Mouse (Mus musculus): Measurements from ENCODE around the gene Arf1.

Gene Arf1

DNA sequence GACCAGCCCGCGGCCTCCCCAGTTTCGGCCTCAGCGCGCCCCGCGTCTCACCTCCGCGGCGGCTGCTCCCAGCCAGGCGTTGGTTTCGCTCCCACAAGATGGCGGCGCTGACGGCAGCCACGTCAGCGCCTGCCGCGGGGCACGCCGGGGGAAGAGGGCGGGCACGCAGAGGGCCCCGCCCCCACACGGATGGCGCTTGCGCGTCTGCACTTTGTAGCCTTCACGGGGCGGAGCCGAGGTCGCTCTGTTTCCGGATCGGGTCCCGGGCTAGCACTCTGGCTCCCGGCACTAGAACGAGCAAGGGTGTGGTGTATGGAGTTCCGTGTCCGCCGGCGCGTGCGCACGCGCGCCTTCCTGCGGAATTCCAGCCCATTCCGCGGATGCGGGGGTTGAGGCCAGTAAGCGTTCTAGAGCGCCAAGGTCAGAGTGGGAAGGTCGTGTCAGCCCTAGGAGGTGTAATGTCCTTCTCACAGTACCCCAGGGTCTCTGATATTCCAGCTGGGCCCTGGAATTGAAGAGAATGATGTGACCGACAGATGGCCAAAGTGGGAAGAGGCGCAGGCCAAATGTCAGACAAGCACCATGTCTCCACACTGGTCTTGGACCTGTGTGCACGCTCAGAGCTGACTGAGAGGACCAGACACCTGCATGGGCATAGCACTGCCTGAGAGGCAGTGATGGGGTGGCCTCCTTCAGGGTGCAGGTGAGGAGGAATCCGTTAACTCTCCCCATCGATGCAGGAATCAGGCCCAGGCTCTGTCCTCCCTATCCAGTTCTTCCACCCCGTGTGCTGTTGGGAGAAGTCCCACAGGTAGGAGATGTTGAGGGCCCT is at the start of gene Arf1:
TSS of gene Arf1 (minus strand) at position 149 of the 832 bp plus-strand sequence.
- CTCF ChIA-PET = no interaction called here

DNA sequence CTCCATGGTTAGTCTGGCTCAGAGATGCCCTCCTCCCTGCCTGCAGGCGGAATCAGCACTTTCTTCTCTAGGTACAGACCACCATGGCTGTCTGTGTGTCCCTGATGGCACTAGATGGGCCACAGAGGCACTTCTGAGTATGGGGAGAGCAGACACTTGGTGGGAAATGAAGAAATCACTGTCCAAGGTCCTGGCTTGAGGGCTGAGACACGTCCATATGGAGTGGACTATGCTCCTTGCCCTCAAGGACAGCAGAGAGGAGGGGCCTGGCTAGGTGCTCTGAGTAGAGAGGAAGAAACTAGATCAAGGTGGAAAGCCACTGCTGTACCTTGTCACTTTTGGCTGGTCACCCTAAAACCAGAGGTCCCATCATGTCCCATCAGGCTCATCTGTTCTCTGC is 48.8 kb upstream of the Arf1 start:
- CTCF ChIA-PET = no interaction called here

DNA sequence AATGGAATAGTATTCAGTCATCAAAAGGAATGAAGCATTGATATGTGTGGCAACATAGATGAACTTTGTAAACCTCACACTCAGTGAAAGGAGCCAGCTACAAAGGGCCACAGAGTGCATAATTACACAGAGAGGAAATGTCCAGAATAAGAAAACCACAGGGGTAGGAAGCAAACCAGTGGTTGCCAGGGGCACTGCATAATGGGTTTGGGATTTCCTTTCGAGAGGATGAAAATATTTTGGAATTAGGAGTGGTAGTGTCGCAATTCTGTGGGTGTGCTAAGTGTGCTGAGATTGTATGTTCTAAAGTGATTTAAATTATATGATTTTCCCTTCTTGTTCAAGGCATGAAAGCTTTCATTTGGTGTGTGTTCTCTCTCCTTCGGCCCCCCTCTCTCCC is 46.1 kb upstream of the Arf1 start:
- CTCF ChIA-PET = no interaction called here

DNA sequence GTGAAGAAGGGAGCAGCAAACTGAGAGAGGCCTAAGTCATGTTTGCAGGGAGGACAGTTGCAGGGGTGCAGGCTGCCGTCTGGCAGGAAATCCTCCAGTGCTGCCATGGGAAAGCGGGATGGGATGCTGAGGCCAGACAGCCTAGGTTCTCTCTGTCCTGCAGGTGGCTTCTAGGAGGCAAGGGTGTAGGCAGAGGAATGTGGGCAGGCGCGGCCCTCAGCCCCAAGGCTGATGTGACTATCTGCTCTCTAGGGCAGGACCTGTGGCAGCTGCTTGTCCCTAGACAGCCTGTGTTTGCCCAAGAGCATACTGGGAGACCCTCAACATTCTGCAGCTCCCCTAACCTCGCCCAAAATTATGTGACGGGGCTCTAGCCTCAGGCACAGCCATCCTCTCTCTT is 38.7 kb upstream of the Arf1 start:
- CTCF ChIA-PET = no interaction called here

DNA sequence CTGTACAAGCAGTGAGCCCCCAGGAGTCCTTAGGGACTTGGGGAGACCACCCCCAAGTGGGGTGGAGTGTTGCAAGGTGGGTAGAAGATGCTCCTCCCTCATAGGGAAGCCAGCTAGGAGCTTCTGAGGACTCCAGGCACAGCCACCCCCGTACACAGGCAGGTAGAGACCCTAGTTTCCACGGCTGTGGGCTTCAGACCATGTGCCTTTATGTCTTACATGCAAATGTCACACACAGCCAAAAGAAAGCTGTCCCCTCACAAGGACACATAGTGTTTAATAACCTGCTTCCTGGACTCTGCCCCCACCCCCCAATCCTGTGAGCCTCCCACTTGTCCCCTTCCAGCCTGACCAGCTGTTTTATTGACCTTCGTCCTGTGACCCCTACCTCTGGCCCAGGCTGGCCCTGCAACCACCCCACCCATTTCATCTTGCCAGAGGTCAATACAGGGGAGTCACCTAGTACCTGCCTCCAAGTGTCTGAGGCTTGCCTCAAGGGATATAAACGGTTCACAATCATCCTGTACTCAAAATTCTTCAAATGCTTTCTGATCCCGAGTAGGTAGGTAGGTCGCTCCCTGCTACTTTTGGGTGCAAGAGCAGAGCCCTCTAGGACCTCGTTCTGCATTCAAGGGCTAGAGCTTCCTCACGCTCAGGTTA is 37.2 kb upstream of the Arf1 start:
- CTCF ChIA-PET = no interaction called here

DNA sequence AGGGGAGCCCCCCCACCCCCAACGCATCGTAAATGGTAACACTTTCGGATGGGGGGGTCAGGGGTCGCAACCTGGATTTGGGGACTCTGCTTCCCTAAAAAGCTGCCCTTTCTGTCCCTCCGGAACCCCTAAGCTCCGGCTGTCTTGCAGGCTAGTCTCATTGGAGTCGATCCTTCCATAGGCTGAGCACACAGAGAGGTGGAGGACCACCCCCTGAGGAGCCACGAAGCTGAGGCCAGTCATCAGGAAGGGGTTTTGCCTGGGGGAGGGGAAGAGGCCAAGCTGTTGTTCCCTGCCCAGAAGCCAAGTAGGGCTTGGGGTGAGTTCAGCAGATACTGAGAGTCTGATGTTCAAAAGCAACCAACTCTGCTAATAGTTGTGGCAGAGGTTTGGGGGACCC is 36.5 kb upstream of the Arf1 start:
- CTCF ChIA-PET = no interaction called here

DNA sequence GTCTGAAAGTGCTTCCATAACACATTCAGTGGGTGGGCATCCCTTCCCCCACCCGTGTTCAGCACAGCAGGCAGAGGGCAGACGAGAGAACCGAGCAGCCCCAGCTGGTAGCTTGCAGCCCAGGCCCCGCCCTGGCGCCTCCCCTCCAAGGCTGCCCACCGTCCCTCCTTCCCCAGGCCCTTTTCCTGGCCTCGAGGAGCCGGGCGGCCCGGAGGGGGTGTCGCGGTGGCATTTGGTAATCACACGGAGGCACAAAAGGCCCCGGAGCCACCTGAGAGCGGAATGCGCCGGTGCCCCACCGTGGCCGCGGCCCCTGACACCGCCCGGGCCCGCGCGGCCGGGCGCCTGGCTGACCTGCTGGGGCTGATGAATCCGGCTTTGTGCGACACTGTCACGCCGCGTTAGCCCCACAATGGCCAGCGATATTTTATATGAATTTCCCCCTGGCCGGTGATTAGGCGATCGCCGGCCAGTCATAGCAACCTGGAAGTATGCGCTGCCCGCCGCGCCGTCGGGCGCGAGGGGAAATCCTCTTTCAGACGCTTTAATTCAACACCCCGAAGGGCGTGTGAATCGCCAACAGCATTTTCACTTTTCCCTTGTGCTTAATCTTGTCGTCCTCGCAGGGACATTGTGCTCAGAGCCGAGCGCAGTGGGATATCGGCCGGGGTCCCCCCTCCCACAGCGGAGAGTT is 35.9 kb upstream of the Arf1 start:
- CTCF ChIA-PET = no interaction called here

DNA sequence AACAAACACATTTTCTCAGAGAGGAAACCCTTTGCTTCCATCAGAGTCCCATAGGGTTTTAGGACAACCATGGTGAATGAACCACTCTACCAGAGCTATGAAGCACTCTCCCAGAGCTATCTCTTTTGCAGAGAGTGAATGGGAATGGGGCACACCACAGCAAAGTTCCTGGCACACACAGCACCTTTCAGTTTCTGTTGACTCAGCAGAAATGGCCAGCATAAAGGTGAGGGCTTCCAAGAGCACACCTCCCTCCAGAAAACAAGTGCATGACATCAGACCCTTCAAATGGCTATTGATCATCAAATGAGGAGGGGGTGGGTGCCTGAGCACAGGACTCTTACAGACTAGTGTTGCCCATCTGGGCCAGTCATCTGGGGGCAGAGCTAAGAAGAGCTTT is 34.2 kb upstream of the Arf1 start:
- CTCF ChIA-PET = no interaction called here

DNA sequence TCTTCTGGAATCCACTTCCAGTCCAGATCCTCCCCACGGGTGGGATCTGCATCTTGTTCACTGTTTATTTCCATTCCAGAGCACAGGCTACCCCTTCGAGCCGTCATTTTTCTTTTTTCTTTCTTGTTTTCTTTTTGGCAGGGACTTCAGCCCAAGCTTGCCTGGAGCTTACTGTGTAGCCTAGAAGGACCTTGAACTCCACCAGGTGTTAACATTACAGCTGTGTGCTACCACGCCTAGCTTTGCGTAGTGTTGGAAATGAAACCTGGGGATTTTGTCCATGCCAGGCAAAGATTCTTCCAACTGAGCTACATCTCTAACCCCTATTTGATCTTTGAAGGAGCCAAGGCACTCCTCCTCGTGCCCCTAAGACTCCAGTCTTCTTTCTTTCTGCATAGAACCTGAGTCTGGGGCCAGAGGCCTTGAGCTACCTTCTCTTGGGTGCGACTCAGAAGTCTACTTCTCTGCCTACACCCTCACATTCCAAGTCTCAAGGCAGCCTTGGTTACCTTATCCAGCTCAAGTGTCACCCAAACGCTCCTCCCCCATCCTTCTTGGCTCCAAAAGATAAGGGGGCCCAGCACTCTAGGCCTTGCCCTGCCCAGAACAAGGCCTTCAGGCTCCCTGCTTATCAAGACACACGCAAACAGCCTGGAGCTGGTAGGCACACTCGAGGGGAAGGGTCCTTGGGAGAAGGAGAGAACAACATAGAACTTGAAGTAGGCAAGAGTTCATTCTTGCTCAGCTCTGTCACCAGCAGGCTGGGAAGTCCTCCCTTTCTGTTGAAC is 32.8 kb upstream of the Arf1 start:
- CTCF ChIA-PET = interaction anchor here (0.5 kb wide), 1 partner anchor 1732 kb away, joined by 3 read pairs; no protein-coding TSS in a partner anchor

DNA sequence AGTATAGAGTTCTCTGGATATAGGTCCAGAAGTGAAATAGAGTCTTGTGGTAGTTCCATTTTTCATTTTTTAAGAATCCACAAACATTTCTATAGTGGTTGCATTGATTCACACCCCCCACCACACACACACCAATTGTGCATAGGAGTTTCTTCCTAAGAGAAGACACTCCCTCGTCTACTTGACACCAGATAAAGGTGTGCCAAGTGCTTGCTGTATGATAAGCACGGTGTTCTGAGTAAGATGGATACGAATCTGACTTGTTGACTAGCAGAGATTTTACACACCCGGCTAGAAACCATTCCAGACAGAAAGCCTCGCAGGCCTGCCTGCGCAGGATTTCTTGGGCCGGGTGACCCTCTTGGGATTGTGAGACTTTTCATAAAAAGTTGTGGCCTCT is 31.6 kb upstream of the Arf1 start:
- CTCF ChIA-PET = no interaction called here

DNA sequence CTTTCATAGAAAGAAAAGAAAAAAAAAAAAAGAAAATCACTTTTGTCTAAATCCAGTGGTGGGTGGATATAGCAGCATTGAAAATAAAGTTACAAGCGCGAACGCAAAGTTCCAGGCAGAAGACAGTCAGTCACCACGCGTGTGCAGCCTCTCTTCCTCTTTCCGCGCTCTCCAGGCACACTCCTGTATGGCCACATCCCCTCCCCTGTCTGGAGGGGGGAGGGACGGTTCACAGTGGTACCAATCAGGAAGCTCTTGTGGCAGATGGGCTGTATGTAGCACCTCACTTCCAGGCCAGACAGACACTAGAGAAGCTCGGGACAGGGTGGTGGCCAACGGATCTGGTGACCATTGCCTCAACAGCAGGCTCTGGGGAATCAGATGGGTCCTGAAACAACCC is 20.0 kb upstream of the Arf1 start:
- CTCF ChIA-PET = no interaction called here

DNA sequence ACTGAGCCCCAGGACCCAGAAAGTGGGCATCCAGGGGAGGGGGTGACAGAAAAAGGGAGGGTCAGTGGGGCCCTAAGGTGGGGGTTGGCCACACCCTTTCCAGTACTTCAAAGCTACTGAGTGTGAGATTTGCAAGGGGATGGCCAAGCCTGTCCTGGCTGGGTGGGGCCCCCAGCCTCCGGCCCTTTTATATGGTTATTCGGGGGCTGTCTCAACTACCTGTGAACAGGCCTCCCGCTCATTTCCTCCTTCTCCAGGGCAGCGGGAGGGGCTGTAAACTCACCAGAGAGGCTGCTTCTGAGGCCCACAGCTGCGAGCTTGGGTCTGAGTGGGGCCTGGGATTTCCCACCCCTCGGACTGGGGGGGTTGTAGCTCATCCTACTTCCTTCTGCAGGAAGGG is 15.8 kb upstream of the Arf1 start:
- CTCF ChIA-PET = no interaction called here

DNA sequence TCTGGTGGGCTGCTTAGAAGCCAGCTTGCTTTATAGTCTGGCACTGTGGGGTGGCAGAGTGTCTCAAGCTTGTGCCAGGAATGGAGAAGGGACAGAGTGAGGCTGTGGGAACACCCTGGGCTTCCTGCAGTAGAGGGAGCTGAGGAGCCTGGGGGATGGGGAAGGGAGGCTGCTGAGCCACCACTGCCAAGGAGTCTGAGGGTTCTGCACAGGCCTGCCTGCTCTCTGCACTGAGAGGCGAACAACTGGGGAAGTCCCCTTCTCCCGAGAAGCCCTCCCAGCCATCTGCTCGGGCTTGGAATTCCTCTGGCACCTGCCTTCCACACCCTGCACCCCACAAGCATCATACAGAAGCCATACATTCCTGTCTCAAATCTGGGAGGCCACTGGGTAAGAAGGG is 13.8 kb upstream of the Arf1 start:
- CTCF ChIA-PET = interaction anchor here (0.5 kb wide), 1 partner anchor 11 kb away, joined by 6 read pairs; no protein-coding TSS in a partner anchor

DNA sequence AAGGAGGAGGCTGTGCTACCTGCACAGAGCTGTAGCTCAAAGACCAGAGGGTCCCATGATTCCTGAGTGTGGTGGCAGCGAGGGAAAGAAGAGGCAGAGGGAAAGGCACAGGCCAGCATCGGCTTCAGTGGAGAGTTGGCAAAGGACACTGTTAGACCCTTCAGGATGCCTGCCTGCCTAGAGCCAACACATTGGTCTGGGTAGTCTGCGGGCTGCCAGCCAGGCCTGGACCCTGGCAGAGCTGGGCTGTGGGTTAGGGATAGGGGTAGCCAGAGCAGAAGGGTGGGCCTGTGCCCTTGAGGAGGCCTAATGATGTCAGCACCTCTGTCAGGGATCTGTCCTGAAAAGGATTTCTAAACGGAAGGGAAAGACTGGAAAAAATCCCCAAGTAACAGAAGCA is 11.7 kb upstream of the Arf1 start:
- CTCF ChIA-PET = no interaction called here

DNA sequence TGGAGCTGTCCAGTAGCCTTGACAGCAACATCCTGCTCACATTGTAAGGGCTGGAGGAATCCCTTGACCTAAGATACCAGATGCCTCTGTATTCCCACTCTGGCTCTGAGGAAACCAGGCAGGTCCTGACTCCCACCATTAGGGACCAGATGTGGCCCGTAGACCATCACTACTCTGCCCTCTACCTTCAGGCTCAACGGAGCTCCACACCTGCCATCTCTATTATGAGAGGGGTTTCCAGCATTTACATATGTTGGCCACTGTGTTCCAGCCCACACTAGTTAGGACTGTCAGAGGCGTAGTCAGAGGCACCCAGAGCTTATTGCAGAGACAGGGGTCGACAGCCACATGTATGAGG is 11.3 kb upstream of the Arf1 start:
- CTCF ChIA-PET = no interaction called here

DNA sequence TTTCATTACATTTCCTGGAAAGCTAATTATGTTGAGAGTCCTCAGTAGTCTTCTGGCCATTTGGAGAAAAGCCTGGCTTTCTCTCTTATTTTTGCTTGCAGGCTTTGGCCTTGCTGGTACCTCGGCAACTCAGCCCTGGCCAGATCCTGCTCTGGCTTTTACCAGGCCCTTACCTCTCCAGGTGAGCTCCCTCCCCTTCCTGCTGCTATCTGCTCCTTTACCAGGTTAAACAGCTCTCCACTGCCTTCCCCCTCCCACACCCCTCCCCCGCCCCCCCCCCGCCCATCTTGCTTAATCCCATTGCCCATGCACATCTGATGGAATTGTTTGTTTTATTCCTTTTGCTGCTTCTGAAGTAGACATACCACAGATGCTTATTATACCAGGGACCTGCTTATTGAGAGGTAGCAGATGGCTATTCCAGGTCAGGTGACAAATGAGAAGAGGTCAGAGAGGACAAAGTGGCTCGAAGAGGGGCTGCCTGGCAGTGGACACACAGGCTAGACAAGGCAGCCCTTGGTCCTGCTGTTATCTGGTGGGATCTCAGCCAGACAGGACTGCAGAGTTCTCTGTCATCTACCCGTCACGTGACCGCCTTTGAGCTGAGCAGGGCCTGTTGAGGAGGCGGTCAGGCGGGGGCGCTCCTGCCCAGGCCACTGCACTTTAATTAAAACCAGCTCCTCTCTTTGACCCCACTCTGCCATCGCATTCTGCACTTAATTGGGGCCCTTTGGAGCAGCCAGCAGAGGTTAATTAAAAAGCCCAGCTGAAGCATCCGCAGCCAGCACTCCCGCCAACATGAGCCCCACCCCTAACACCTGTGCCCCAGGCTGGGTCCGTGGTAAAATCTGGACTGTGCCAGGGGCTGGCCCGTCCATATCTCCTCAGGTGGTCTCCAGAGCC is 10.7 kb upstream of the Arf1 start:
- CTCF ChIA-PET = interaction anchor here (0.6 kb wide), 1 partner anchor 79 kb away, joined by 9 read pairs; no protein-coding TSS in a partner anchor

DNA sequence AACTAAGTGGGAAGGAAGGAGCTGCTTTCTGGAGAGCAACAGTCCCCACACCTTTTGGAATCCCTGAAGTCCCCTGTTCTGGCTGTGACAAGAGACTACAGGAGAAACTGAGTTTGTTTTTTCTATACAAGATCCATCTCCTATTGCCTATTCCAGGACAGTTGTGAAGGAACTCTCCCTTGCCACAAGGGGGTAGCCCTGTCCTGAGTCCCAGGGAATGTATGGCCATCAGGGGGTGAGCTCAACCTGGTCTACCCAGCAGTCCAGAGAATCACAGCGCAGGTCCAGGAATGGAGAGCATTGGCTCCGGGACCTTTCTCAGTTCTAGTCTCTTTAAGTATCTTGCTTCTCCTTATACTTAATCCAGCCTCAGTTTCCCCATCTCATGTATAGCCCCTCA is 4.7 kb upstream of the Arf1 start:
- CTCF ChIA-PET = interaction anchor here (0.7 kb wide), 1 partner anchor 1075 kb away, joined by 6 read pairs; no protein-coding TSS in a partner anchor

DNA sequence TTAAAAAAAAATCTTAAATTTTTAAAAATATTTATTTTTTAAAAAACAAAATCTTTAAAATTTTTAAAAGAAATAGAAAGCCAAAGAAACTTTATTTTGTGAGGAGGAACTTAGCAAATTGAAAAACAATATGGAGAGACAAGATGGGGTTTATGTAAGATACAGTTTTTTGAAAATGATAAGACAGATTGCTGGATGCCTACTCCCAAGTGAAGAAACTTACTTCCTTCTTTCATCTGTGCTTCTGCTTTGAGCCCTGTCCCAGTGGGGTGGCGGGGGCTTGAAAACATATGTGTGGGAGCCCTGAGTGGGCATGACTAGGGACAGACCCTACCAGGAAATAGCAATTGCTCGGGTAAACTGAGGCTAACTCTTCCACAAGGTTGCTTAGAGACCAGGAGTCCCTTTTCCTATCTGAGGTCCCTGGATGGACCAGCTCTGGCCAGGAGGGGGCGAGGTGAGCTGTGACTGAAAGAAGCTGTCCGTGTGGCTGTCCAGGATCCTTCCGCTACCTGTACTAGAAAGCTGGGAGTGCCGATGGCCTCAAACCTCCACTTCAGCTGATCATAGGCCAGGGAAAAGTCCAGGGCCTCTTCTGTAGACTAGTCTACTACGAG is 2.2 kb upstream of the Arf1 start:
- CTCF ChIA-PET = no interaction called here

DNA sequence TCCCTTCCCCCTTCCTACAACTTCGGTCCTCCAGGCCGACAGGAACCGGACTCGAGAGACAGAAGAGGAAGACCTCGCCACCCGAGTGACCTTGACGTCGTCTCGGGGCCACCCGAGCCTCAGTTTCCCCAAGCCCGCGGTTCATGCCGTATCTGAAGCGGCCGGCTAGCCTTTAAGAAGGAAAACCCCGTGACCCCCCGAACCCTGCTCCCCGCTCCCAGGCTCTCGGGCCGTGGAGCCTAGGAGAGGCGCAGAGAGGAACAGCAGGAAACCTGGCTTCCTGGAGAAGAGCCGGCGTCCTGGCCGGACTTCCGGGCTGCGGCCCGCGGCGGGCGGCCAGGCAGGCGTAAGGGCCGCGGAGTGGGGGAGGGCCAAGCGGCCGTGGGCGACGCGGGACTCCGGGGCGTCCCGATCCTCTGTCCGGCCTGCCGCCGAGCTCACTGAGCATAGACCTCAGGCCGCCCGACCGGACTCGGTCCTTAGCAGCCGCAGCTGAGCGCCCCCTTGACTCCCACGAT is 407 bp downstream of the Arf1 start:
- CTCF ChIA-PET = no interaction called here

DNA sequence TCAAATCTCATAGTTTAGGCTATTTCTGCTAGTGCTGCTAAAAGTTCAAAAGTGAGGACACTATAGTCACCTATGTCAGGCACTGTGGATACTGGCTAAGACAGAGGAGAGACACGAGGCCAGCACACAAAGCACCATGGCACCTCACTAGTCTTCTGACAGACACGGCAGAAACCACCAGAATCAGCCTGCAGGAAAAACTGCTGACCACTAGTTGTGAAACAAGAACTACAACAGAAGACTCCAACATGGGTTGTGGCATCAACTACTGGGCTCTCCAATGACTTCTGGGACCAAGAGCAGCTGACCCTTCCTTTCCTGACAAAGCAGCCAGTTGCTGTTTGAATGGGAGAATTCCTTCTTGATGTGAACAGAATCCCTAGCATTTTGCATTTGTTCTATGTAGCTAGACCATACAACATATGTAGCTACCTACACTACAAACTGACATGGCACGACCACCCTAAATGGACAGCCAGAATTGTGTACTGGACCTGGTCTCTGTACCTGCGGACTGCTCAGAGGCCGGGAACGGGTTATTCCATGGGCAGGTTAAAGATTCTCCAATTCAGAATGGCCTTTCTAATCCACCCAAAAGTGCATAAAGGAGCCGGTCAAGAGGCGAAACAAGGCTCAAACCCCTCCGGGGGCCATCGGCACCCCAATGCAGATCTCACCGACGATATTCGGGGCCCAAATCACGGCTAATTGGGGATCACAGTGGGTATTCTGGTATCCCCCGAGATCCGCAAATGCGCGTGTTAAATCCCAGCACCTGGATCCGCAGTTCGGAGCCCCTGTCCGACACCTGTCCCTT is 1.1 kb downstream of the Arf1 start:
- CTCF ChIA-PET = no interaction called here
